Mouse (Mus musculus): ENCODE measurements around the gene 1700020D05Rik. TPM values are rescaled to one million over a fixed set of nuclear protein-coding genes. Genes with fewer than 3 reads are reported as not detected.
"Not testable (repeated sequence)": the region's sequence is repeated elsewhere in the genome, so short reads cannot be mapped to it uniquely, and the experiment has no call there.

The 1700020D05Rik gene
- total RNA-seq, 2 experiments from 2014 or later: 5.3 to 6.7 TPM

DNA sequence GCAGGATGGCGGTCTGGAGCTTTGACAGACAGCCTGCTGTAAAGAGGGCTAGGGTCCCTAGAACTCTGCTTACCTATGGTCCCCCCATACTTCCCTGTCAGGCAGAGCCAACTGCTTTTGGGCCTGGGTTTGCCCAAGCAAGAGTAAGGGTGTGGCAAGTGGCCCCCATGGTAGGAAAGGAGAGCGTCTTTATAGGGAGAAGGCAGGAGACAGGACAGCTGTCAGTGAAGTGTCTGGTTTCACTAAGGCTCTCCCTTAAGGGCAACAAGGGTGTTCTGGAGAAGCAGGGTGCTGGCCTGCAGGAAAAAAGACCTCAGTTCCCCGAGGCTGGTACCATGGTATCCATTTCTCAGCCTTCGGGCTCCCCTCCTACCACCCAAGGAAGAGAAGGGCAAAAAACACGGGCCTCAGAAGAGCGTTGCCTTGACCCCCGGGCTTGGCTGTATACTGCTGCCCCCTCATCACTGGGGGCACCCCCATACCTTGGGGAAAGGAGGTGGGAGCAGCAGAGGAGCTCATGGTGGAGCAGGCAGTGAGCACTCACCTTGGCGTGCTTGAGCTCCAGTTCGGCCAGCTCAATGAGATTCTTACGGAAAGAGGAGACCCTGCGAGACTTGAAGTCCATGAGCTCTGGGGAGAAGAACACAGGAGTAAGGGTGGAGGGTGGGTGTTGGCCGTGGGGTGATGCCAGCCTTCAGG lies 8.1 kb downstream of the 1700020D05Rik start:
- DNase-seq (ENCODE audit: low spot score in 2 of 2): no peak

DNA sequence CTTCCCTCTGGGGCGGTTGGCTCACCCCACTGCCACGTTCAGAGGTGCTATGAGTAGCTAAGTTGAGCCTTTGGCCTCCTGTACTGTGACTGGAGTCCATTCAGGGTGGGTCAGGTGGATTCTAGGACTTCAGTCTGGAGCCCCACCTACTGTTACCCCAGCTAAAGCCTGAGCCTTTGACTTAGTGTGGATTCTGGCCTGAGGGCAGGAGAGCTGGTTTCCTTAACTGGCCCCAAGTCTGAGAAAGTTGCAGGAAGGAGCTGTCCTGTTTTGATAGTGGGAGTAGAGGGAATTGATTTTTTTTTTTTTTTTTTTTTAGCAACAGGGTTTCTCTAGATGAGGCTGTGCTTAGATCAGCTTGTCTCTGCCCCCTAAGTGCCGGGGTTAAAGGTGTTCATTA lies 9.3 kb downstream of the 1700020D05Rik start:
- no peak for DNase-seq (ENCODE audit: low spot score in 2 of 2)

DNA sequence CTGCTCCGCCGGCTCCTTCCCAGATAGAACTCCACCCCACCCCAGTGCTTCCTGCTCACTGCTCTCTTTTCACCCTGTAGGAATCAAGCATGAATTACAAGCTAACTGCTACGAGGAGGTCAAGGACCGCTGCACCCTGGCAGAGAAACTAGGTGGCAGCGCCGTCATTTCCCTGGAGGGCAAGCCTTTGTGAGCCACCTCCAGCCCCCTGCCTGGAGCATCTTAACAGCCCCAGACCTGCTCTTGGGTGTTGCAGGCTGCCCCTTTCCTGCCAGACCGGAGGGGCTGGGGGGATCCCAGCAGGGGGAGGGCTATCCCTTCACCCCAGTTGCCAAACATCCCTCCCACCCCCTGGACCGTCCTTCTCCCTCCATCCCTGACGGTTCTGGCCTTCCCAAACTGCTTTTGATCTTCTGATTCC lies 10.3 kb downstream of the 1700020D05Rik start:
- DNase-seq (ENCODE audit: low spot score in 2 of 2): not testable (repeated sequence)

DNA sequence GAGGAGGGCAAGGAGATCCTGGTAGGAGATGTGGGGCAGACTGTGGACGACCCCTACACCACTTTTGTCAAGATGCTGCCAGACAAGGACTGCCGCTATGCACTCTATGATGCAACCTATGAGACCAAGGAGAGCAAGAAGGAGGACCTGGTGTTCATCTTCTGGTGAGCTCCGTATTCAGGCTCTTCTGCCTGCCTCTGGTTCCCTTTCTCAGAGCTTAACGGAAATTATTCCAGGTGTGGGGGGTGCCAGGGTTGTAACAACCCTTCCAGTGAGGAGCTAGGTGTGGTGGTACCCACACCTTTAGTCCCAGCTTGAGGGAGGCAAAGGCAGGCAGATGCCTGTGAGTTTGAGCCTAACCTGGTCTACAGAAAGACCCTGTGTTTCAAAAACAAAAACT lies 10.9 kb downstream of the 1700020D05Rik start:
- DNase-seq (ENCODE audit: low spot score in 2 of 2): no peak

DNA sequence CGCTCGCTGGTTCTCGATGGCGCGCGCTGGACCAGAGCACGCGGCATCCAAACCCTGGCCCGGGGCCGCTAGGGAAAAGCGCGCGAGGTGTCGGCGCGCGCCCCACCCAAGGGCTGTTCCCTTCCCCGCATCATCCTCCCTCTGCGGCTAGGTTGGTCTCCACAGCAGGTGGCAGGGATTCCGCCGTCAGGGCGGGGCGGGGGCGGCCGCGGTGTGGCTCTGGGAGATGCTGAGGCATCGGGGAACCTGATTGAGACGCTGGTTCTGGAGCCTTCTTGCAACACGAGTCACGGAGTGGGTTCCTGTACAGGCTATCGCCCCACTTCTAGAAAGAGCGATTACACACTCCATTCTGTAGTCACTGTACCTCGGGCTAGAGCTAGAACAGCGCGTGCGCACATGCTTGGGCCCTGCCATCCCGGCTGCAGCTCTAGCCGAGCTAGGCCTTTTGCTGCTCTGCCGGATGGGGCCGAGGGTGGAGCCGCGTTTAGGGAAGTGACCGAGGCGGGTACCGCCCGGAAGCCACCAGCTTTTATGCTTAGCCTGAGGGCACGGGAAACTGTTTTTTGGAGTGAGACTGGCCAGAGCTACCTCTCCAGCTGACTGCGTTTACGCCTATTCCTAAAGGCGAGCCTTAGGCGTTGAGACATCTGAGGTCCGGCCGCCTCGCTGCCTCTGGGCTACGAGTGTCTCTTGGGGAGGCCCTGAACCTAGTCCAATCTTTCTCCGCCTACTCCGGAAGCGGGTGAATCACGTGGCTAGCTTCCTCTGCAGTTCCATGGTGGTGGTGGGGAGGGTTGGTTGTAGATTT lies 12.5 kb downstream of the 1700020D05Rik start:
- DNase-seq (ENCODE audit: low spot score in 2 of 2): peak; percentile 73 to 77

DNA sequence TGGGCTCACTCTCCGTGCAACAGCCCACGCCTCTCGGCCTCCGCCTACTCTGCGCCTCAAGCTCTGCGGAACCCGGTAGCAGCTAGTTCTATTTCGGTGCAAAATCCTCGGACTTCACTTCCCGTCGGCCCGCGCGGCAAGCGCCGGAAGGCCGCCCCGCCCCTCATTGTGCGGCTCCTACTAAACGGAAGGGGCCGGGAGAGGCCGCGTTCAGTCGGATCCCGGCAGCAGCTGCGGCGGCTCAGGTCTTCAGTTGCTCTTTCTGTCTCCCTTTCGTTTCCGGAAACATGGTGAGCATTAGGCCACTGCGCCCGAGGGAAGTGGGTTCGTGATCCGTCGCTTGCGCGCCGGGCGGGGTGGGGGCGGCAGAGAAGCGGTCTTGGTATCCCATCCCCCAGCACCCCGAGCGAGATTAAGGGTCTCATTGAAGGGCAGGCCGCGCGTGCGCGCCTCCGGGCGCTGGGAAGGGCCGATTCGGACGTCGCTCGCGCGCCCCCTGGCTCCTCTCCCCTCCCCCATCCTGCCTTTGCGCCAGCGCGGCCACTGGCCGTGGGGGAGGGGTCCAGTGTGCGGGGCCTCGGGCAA lies 13.2 kb downstream of the 1700020D05Rik start, which contains the start of gene Cfl1:
Cfl1 (plus strand) TSS at position 143 of the 585 bp plus-strand sequence.
- DNase-seq (ENCODE audit: low spot score in 2 of 2): peak; percentile 95 to 97

DNA sequence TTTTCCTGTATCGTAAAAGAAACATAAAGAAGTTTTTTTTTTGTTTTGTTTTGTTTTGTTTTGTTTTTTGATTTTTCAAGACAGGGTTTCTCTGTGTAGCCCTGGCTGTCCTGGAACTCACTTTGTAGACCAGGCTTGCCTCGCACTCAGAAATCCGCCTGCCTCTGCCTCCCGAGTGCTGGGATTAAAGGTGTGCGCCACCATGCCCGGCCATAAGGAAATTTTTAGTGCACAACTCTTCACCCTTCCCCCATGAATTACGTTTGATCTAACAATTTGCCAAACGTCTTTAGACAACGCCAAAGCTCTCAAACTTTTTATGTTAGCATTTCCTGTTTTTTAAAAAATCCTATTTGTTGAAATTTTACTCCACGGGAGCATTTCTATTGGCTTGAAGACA lies 13.9 kb downstream of the 1700020D05Rik start:
- DNase-seq (ENCODE audit: low spot score in 2 of 2): not testable (repeated sequence)

DNA sequence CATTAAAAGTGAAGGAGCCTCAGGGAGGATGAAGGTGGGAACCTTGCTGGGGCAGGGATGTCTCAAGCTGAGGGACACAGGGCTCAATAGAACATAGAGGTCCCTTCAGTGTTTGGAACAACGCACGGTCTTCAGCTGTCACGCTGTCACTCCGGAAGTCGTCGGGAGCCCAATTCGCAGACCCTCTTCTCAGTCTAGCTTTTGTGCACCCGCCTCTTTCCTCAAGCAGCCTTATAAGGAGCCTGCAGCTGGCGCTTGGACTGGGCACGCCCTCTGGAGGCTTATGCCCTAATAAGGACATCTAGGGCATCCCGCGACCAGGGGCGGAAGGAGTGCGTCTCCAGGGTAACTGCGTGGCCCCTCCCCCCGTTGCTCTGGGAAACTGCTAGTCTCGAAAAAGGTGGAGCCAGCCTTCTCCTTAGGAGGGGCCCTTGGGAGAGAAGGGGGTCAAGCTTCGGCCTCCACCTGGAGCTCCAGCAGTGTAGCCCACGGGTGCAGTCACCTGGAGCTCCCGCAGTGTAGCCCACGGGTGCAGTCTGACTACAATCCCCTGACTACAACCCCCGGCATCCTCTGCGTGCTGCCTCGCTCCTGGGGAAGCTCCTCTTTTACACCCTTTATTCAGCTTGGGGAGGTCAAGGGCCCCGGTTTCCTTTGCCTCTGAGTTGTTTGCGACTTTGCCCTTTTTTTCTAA lies 14.6 kb downstream of the 1700020D05Rik start:
- DNase-seq (ENCODE audit: low spot score in 2 of 2): peak; percentile 96 to 97

DNA sequence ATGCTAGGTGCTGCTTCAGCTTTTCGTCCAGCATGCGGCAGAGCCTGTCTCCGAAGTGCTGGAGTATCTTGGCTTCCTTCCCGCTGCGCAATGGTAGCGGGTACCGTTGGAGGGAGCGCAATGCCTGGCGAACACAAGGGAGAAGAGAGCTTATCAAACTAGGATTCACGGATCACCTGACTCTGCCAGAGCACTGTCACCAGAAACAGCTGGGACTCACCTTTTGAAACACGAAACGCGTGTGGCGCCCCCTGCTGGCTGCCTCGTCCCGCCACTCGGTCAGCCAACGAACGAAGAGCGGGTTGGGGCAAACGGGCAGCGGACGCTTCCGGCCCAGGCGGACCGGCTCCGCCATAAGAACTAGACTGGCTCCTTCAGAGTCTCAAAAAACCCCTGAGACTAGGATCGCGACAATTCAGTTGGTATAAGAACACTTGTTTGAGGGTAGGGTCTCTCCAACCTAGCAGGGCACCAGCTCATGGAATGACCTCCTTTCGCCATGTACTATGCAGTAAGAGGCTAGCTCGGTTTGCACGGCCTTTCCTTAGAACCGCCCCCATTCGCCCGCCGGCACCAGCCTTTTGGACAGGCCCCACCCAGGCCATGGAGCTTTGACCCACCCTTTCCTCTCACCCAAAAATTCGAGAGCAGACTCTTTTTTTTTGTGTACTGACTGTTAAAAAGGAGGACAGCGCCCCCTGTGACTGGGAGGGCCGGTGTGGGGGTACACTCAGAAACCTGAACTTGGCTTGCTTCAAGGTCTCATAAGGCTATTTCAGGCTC lies 15.6 kb downstream of the 1700020D05Rik start, which contains the start of gene Mus81:
Mus81 (minus strand) TSS at position 635 of the 783 bp plus-strand sequence.
- peak; percentile 93 to 97 for DNase-seq (ENCODE audit: low spot score in 2 of 2)

DNA sequence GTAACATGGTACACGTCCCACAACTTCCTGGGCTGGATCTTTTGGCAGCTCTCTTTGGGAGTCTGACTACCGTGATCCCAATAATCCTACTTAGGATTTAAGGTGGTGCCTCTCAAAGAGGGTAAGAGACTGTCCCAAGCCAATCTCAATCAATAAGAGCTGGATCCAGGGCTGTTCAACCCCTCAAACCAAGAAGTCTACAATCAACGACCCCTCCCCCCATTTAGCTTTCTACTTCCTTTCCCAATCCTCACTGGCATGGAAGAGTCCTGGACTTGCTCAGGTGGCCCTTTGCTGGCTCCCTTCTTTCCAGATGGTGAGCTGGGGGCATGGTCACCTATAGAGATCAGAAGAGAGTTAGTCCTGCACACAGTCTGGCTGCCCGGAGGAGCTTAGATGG lies 16.8 kb downstream of the 1700020D05Rik start:
- no peak for DNase-seq (ENCODE audit: low spot score in 2 of 2)

DNA sequence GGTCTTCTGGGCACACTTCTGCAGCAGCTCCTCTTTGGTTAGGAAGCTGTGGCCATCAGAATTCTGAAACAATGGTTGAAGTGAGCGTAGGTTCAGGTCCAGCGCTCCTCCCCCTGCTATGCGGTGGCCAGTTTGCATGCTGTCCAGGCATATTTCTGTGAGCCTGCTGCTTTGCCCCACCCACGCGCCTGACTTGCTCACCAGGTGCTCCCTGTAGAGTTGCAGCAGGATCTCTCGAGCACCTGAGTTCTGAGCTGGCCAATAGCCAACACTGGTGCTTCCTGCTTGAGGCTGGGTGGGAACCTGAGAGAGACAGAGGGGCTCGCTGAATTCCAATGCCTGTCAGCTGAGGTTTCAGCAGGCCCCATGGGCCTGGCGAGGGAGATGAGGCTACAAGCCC lies 17.3 kb downstream of the 1700020D05Rik start:
- no peak for DNase-seq (ENCODE audit: low spot score in 2 of 2)

DNA sequence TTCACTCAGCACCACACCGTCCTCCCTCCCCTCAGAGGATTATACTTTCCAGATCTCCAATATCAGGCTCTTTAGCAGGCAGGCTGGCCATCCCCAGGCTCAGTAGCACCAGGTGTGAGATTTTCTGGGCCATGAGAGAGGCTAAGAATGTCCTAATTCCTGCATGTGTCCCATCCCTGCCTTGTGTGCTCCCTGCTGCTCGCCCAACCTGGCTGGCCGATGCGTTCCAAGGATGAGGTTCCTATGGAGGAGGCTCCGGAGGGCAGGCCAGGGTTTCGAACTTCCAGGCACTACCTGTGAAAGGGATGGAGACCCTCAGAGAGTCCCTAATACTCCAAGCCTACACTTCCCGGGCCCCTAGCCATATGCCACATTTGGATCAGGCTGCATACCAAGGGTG lies 17.8 kb downstream of the 1700020D05Rik start:
- DNase-seq (ENCODE audit: low spot score in 2 of 2): no peak

DNA sequence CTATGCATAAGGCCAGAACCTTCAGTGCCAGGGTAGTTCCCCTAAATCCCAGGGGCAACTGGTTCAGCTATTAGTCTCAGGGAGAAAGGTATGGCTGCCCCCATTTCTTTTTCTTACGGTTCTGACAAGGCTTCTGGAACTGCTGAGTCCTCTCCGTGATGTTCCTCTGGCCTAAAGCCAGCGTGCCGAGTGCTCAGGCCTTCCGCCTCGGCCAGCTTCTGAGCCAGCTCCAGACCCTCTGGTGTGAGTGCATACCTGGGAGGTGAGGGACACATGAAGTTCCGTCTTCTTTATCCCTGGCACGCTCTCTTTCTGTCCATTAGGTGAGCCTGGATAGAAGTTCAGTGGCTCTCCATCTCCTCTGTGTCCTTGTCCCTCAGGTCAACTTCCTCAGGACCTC lies 18.2 kb downstream of the 1700020D05Rik start:
- no peak for DNase-seq (ENCODE audit: low spot score in 2 of 2)

DNA sequence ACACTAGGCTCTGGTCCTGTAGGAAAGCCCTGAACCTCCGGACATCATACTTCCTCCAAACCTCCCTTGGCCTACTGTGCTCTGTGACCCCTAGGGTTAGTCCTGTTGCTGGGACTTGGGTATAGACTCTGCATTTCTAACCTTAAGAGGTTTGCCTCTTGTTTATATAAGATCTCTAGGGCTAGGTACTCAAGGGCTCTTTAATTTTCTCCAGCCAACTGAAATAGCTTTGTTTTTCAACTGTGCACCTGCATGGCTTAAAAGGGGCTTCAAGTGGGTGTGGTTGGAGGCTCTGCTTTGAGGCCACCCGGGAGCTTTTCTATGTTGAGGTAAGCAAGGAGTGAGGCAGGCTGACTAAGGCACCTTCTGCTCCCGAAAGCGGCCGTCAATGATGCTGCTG lies 19.1 kb downstream of the 1700020D05Rik start:
- no peak for DNase-seq (ENCODE audit: low spot score in 2 of 2)

DNA sequence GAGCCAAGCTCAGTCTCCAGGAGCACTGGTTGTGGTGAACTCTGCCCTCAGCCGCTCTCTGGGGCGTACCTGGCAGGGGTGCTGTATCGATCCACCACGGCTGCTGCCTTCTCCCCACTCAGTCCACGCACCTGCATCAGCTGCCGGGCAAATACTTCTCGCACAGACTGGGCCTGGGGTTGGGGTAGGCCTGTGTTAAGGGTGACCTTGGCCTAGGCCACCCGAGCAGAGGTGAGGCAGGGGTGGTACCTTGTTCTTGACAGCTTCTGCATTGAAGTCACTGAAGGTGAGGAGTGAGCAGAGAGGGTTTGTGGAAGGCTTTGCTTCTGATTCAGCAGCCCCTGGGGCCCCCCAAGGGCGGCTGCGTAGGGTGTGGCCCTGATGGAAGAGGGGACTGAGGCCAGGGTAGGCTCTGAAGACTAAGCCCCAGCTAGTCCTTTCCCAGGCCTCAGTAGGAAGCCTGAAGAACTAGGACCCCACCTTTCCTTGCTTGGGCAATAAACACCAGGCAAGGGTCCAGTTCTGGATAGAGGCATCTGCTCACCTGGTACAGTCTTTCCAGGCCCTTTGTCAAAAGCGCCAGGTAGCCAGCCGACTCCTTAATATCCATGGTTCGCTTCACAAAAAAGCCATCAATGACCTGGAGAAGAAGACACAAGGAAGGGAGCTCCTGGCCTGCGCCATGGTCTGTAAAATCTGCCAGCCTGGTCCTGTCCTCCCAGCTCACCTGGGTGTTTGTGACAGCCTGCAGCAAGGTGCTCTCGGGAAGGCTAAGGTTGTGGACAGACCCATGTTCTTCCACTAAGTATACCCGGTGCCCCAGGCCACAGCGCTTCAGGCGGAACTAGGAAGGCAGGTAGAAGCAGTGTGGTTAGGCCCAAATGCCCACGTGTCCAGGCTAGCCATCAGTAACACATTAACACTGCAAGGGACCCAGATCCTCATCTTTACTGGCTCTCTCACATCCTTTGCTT lies 19.9 kb downstream of the 1700020D05Rik start:
- DNase-seq (ENCODE audit: low spot score in 2 of 2): no peak

DNA sequence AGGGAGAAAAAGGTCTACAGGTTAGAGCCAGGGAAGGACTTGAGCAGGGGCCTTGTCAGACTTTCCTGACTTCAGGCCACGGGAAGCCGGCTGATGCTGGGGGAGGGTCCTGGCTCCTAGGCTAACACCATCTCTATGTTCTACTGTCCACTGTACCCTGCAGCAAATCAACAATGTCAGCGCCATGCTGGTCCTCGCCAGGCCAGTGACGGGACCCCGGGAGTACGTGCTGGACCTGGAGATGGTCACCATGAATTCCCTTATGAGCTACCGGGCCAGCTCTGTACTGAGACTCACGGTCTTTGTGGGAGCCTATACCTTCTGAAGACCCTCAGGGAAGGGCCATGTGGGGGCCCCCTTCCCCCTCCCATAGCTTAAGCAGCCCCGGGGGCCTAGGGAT lies 22.2 kb downstream of the 1700020D05Rik start:
- no peak for DNase-seq (ENCODE audit: low spot score in 2 of 2)

DNA sequence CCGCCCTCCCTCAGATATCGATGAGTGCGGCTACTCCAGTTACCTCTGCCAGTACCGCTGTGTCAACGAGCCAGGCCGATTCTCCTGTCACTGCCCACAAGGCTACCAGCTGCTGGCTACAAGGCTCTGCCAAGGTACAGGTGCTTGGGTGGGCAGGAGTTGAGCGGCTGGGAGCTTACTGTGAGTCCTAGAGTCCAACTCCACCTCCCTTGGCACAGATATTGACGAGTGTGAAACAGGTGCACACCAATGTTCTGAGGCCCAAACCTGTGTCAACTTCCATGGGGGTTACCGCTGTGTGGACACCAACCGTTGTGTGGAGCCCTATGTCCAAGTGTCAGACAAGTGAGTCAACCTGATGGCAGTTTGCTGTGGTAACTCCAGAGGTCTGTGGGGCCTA lies 23.6 kb downstream of the 1700020D05Rik start:
- no peak for DNase-seq (ENCODE audit: low spot score in 2 of 2)

DNA sequence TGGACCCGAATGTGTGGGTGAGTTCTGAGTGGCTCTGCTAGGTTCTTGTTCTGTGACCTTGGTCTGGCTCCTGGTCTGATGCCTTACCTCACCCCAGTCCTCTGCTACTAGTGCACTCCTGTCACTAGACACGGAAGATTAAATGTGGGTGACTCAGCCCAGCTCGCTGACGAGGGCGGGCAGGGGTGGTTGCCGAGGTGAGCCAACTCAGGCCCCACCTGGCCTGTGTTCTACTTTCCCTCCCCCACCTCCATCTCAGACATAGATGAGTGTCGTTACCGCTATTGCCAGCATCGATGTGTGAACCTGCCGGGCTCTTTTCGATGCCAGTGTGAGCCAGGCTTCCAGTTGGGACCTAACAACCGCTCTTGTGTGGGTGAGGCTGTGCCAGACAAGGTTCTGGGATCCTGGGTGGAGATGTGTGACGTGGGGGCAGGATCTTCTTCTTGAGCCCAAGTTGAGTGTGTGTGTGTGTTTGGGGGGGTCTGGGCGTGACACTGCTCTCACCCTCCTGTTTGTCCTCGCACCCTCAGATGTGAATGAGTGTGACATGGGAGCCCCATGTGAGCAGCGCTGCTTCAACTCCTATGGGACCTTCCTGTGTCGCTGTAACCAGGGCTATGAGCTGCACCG lies 25.8 kb downstream of the 1700020D05Rik start:
- DNase-seq (ENCODE audit: low spot score in 2 of 2): no peak

Data from left cerebral cortex, adult 18-20 months (tissue).